Mouse (Mus musculus) spleen, postnatal 14 days (tissue): ENCODE measurements around the gene Gm11037.

Source experiments
- DNase-seq, 2 experiments: peaks; one replicate each; pipeline ENCODE4 v3.0.0; 2021 to 2022; ENCODE audit warnings: low spot score in 2 of 2

Gene Gm11037

GRCm38 (mm10) chr2:131179246-131179886 lies 46.1 kb downstream of the Gm11037 start:
- peak; percentile 37 to 42 for DNase-seq

GRCm38 (mm10) chr2:131179990-131180587 lies 46.8 kb downstream of the Gm11037 start, which contains the start of gene Cenpb:
Gene Cenpb (minus strand): TSS chr2:131180067.
- peak; percentile 61 to 80 for DNase-seq
